Mouse (Mus musculus) midbrain, embryonic 10.5 days (tissue): Measurements from ENCODE around the gene Dlg2. TPM values are rescaled to one million over a fixed set of nuclear protein-coding genes. Genes with fewer than 3 reads are reported as not detected.

Source experiments
- DNase-seq: peaks from one replicate; pipeline ENCODE4 v3.0.0-alpha.2; 2017; ENCODE audit warnings: low spot score
- H3K27ac ChIP-seq: fragments of 300-500 bp; sonication (generic); replicated peaks from 2 replicates; pipeline ENCODE4 v1.5.1; 2016; ENCODE audit warnings: mild to moderate bottlenecking
- H3K27me3 ChIP-seq: fragments of 300-500 bp; sonication (generic); 2 replicates; pipeline ENCODE4 v1.6.1; 2016; ENCODE audit warnings: low read depth, mild to moderate bottlenecking; ENCODE audit not compliant: poor library complexity, severe bottlenecking
- H3K36me3 ChIP-seq: fragments of 300-500 bp; sonication (generic); 2 replicates; pipeline ENCODE4 v1.6.1; 2016; ENCODE audit warnings: mild to moderate bottlenecking, moderate library complexity
- H3K4me1 ChIP-seq: fragments of 300-500 bp; sonication (generic); 2 replicates; pipeline ENCODE4 v1.6.1; 2016
- H3K4me3 ChIP-seq: fragments of 300-500 bp; sonication (generic); 2 replicates; pipeline ENCODE4 v1.5.1; 2016; ENCODE audit warnings: mild to moderate bottlenecking, moderate library complexity
- H3K9me3 ChIP-seq: fragments of 300-500 bp; sonication (generic); replicated peaks from 2 replicates; pipeline ENCODE4 v1.6.1; 2016; ENCODE audit warnings: mild to moderate bottlenecking
- WGBS: fragments of 180-500 bp; shearing (Covaris S2); methylation state at CpG from one replicate; pipeline ENCODE4 v1.1.7; 2016; 5-methylcytosine and 5-hydroxymethylcytosine counted together
- polyA plus RNA-seq: library from polyadenylated mRNA; unstranded; fragments of >200 nt; fragmentation: Nextera tagmentation; extraction: Ambion mirVana; gene quantifications from 2 replicates; pipeline ENCODE4 v1.2.1, GENCODE M21; 2016

The Dlg2 gene
- polyA plus RNA-seq, 1 experiment from 2014 or later, result 1.1 TPM

GRCm38 (mm10) chr7:91429712-91430275 is 953.3 kb downstream of the Dlg2 start:
- WGBS, result 88% methylated on average over 5 of the region's 5 CpGs
- Histone ChIP-seq H3K27me3 (no peaks in the 10 kb centered on the region), H3K27ac (no peak overlapping the region), H3K4me1 (no peaks in the 10 kb centered on the region), H3K9me3 (no peaks in the 10 kb centered on the region), H3K4me3 (no peak overlapping the region), H3K36me3 (no peaks in the 10 kb centered on the region)
- no peak for DNase-seq

- no peaks in the 10 kb centered on the region for H3K27me3 ChIP-seq
- no peaks in the 10 kb centered on the region for H3K4me1 ChIP-seq
- WGBS, result 50% methylated on average over 11 of the region's 11 CpGs
- no peaks in the 10 kb centered on the region for H3K9me3 ChIP-seq
- H3K4me3 ChIP-seq, result no peak overlapping the region
- no peaks in the 10 kb centered on the region for H3K36me3 ChIP-seq
- H3K27ac ChIP-seq, result no peak overlapping the region
- DNase-seq, result peak; percentile 36
These were observed 955.2 kb downstream of the Dlg2 start for GRCm38 (mm10) chr7:91431594-91432240.

GRCm38 (mm10) chr7:91432563-91432962 is 956.1 kb downstream of the Dlg2 start:
- Histone ChIP-seq H3K4me1 (no peaks in the 10 kb centered on the region), H3K27ac (no peak overlapping the region), H3K9me3 (no peaks in the 10 kb centered on the region), H3K27me3 (no peaks in the 10 kb centered on the region), H3K36me3 (no peaks in the 10 kb centered on the region), H3K4me3 (no peak overlapping the region)
- DNase-seq, result no peak
- 95% methylated on average over 4 of the region's 4 CpGs for WGBS

- no peaks in the 10 kb centered on the region for H3K36me3 ChIP-seq
- no peaks in the 10 kb centered on the region for H3K9me3 ChIP-seq
- 82% methylated on average over 5 of the region's 5 CpGs for WGBS
- H3K27ac ChIP-seq, result no peak overlapping the region
- no peaks in the 10 kb centered on the region for H3K27me3 ChIP-seq
- no peak for DNase-seq
- H3K4me3 ChIP-seq, result no peak overlapping the region
- H3K4me1 ChIP-seq, result no peaks in the 10 kb centered on the region
These were observed 958.3 kb downstream of the Dlg2 start for GRCm38 (mm10) chr7:91434739-91435138.

- Histone ChIP-seq H3K9me3 (no peaks in the 10 kb centered on the region), H3K4me1 (peaks cover 7% of the 10 kb centered on the region; the same call in 1 of the 2 replicates), H3K27ac (no peak overlapping the region), H3K4me3 (no peak overlapping the region), H3K36me3 (no peaks in the 10 kb centered on the region), H3K27me3 (no peaks in the 10 kb centered on the region)
- 88% methylated on average over 6 of the region's 6 CpGs for WGBS
- DNase-seq, result no peak
These were observed 963.9 kb downstream of the Dlg2 start for GRCm38 (mm10) chr7:91440326-91440725.

- no peaks in the 10 kb centered on the region for H3K27me3 ChIP-seq
- H3K4me3 ChIP-seq, result no peak overlapping the region
- 60% methylated on average over 11 of the region's 11 CpGs for WGBS
- H3K9me3 ChIP-seq, result no peaks in the 10 kb centered on the region
- H3K4me1 ChIP-seq, result peaks cover 7% of the 10 kb centered on the region; the same call in 1 of the 2 replicates
- DNase-seq, result no peak
- H3K27ac ChIP-seq, result no peak overlapping the region
- H3K36me3 ChIP-seq, result no peaks in the 10 kb centered on the region
These were observed 966.2 kb downstream of the Dlg2 start for GRCm38 (mm10) chr7:91442447-91443376.

GRCm38 (mm10) chr7:91443377-91443714 is 966.9 kb downstream of the Dlg2 start:
- no peak overlapping the region for H3K27ac ChIP-seq
- 77% methylated on average over 5 of the region's 5 CpGs for WGBS
- no peaks in the 10 kb centered on the region for H3K36me3 ChIP-seq

GRCm38 (mm10) chr7:91443913-91444312 is 967.4 kb downstream of the Dlg2 start:
- Histone ChIP-seq H3K27me3 (no peaks in the 10 kb centered on the region), H3K4me3 (no peak overlapping the region), H3K9me3 (no peaks in the 10 kb centered on the region), H3K27ac (no peak overlapping the region), H3K4me1 (peaks cover 7% of the 10 kb centered on the region; the same call in 1 of the 2 replicates), H3K36me3 (no peaks in the 10 kb centered on the region)
- WGBS, result 86% methylated on average over 3 of the region's 3 CpGs
- no peak for DNase-seq

More at GRCm38 (mm10) chr7:91443377-91443714, 966.9 kb downstream of the Dlg2 start:
- H3K4me3 ChIP-seq, result no peak overlapping the region
- H3K9me3 ChIP-seq, result no peaks in the 10 kb centered on the region
- DNase-seq, result no peak
- no peaks in the 10 kb centered on the region for H3K27me3 ChIP-seq
- peaks cover 7% of the 10 kb centered on the region; the same call in 1 of the 2 replicates for H3K4me1 ChIP-seq

- peaks cover 7% of the 10 kb centered on the region; the same call in 1 of the 2 replicates for H3K4me1 ChIP-seq
- no peaks in the 10 kb centered on the region for H3K36me3 ChIP-seq
- DNase-seq, result no peak
- no peaks in the 10 kb centered on the region for H3K27me3 ChIP-seq
- H3K9me3 ChIP-seq, result no peaks in the 10 kb centered on the region
- H3K27ac ChIP-seq, result no peak overlapping the region
- WGBS, result 90% methylated on average over 3 of the region's 3 CpGs
- no peak overlapping the region for H3K4me3 ChIP-seq
These were observed 968.3 kb downstream of the Dlg2 start for GRCm38 (mm10) chr7:91444728-91445127.

GRCm38 (mm10) chr7:91456796-91457195 is 980.3 kb downstream of the Dlg2 start:
- Histone ChIP-seq H3K4me3 (no peak overlapping the region), H3K4me1 (no peaks in the 10 kb centered on the region), H3K36me3 (no peaks in the 10 kb centered on the region), H3K27ac (no peak overlapping the region), H3K9me3 (no peaks in the 10 kb centered on the region), H3K27me3 (no peaks in the 10 kb centered on the region)
- DNase-seq, result no peak
- WGBS, result 10% methylated on average over 1 of the region's 1 CpGs

GRCm38 (mm10) chr7:91457207-91457606 is 980.7 kb downstream of the Dlg2 start:
- H3K4me3 ChIP-seq, result no peak overlapping the region
- DNase-seq, result peak; percentile 52
- H3K27me3 ChIP-seq, result no peaks in the 10 kb centered on the region
- 0% methylated on average over 1 of the region's 1 CpGs for WGBS
- no peak overlapping the region for H3K27ac ChIP-seq
- no peaks in the 10 kb centered on the region for H3K9me3 ChIP-seq
- H3K4me1 ChIP-seq, result no peaks in the 10 kb centered on the region
- no peaks in the 10 kb centered on the region for H3K36me3 ChIP-seq

GRCm38 (mm10) chr7:91461352-91461751 is 984.9 kb downstream of the Dlg2 start:
- H3K36me3 ChIP-seq, result no peaks in the 10 kb centered on the region
- H3K4me3 ChIP-seq, result no peak overlapping the region
- no peaks in the 10 kb centered on the region for H3K9me3 ChIP-seq
- H3K27me3 ChIP-seq, result no peaks in the 10 kb centered on the region
- no peaks in the 10 kb centered on the region for H3K4me1 ChIP-seq
- no peak for DNase-seq
- H3K27ac ChIP-seq, result no peak overlapping the region
- 94% methylated on average over 3 of the region's 3 CpGs for WGBS

- H3K4me1 ChIP-seq, result no peaks in the 10 kb centered on the region
- no peaks in the 10 kb centered on the region for H3K9me3 ChIP-seq
- WGBS, result 79% methylated on average over 7 of the region's 7 CpGs
- H3K36me3 ChIP-seq, result no peaks in the 10 kb centered on the region
- H3K4me3 ChIP-seq, result no peak overlapping the region
- H3K27me3 ChIP-seq, result no peaks in the 10 kb centered on the region
- no peak overlapping the region for H3K27ac ChIP-seq
- DNase-seq, result no peak
These were observed 986.8 kb downstream of the Dlg2 start for GRCm38 (mm10) chr7:91463256-91463655.
